Mouse (Mus musculus): Measurements from ENCODE around the gene Adipoq.
"Not testable (repeated sequence)": the region's sequence is repeated elsewhere in the genome, so short reads cannot be mapped to it uniquely, and the experiment has no call there.

Gene Adipoq

GRCm38 (mm10) chr16:23146280-23146679 is at the start of gene Adipoq:
Adipoq (plus strand) TSS chr16:23146536.
- in situ Hi-C loops (cut with MboI, MseI) = loop anchor here (5.0 kb wide), 3 partner anchors 41 to 274 kb away; partner anchors contain the start of gene St6gal1

GRCm38 (mm10) chr16:23096886-23097285 is 49.5 kb upstream of the Adipoq start:
- in situ Hi-C loops (cut with MboI, MseI) = not testable (repeated sequence)

- in situ Hi-C loops (cut with MboI, MseI) = not testable (repeated sequence)
These were observed 48.8 kb upstream of the Adipoq start for GRCm38 (mm10) chr16:23097290-23098104.

- in situ Hi-C loops (cut with MboI, MseI) = not testable (repeated sequence)
These were observed 48.3 kb upstream of the Adipoq start for GRCm38 (mm10) chr16:23098105-23098452.

DNA sequence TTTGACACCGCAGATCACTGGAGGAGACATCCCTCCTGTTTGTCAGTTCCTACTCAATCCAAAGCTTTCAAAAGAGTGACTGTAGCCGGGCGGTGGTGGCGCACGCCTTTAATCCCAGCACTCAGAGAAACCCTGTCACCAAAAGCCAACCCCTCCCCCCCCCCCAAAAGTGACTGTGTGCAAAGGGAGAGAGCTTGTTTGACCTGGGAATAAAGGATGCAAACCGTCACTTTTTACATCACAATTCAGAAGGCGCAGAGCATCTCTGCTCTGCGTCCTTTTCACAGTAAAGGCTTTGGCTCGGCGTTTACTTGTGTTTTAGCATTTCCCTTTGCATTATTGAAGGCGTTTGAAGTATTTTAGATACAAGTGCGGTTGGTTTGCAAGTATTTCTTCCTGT is 46.7 kb upstream of the Adipoq start:
- in situ Hi-C loops (cut with MboI, MseI) = no loop called here

- in situ Hi-C loops (cut with MboI, MseI) = no loop called here
These were observed 46.2 kb upstream of the Adipoq start for GRCm38 (mm10) chr16:23100099-23100575.

GRCm38 (mm10) chr16:23100613-23101012 is 45.7 kb upstream of the Adipoq start:
- in situ Hi-C loops (cut with MboI, MseI) = no loop called here

DNA sequence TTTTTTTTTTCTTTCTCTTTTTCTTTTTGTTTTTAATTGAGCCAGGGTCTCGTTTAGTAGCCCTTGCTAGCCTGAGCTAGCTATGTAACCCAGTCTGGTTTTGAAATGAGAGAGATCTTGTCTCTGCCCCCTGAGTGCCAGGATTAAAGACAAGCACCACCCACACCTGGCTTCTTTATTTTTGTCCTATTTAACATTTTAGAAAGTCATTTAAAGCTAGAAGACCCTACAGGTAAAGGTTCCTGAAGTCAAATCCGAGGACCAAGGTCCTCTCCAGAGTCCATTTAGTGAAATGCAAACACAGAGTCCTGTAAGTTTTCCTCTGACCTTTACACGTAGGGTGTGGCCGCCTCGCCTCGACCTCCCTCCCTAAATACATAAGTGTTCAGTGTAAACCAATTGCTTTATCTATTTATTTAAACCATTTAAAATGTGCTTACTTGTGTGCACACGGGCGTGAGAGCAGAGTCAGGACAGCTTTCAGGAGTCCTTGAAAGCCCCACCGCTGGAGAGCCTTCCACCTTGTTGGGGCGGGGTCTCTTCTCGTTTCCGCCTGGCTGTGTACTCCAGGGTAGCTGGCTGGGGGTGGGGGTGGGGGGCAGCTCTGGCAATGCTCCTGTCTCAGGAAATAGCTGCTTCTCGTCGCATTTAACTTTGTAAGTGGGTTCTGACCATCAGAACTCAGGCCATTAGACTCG is 43.8 kb upstream of the Adipoq start:
- in situ Hi-C loops (cut with MboI, MseI) = no loop called here

- in situ Hi-C loops (cut with MboI, MseI) = no loop called here
These were observed 43.1 kb upstream of the Adipoq start for GRCm38 (mm10) chr16:23103038-23103745.

DNA sequence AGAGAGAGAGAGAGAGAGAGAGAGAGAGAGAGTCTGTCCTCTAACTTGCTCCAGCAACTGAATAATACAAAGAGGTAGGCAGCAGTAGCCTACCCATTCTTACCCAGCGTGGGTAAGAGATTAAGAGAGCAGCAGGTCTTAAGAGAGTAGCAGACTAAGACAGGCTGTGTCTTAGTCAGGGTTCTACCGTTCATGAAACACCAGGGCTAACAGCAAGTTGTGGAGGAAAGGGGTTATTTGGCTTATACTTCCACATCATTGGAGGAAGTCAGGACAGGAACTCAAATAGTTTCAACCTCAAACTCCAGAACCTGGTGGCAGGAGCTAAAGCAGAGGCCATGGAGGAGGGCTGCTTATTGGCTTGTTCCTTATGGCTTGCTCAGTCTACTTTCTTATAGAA is 42.5 kb upstream of the Adipoq start:
- in situ Hi-C loops (cut with MboI, MseI) = no loop called here

GRCm38 (mm10) chr16:23106121-23106520 is 40.2 kb upstream of the Adipoq start:
- in situ Hi-C loops (cut with MboI, MseI) = no loop called here

DNA sequence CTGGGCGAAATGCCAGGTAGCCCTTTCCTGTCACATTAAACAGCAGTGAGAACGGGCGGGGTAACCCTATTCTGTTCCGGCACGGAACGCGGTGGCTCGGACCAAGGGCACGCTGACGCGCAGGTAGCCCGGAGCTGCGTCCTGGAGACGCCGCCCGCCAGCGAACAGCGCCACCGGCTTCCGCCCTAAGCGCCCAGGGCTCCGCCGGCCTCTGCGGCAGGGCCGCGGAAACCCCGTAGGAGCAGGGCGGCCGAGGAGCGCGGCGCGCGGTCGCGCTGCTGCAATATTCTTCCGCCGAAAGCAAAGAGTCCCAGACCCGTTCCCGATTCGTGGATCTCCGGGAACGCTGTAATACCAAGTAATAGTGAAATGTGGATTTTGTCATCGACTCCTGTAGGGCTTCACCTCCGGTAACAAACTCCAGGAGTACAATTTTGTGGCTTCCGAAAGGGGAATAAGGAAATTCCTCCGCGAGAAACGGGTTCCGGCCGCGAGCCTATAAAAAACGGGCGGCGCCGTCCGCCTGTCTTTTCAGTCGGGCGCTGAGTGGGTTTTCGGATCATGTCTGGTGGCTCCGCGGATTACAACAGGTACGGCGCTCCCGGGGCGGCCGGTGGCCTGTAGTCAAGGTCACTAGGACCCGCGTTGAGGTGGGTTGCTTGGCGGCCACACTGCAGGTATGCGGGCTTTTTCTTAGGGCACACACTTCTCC is 38.9 kb upstream of the Adipoq start, which contains the start of gene Eif4a2:
Eif4a2 (plus strand) TSS at position 214 of the 712 bp plus-strand sequence.
- in situ Hi-C loops (cut with MboI, MseI) = no loop called here

DNA sequence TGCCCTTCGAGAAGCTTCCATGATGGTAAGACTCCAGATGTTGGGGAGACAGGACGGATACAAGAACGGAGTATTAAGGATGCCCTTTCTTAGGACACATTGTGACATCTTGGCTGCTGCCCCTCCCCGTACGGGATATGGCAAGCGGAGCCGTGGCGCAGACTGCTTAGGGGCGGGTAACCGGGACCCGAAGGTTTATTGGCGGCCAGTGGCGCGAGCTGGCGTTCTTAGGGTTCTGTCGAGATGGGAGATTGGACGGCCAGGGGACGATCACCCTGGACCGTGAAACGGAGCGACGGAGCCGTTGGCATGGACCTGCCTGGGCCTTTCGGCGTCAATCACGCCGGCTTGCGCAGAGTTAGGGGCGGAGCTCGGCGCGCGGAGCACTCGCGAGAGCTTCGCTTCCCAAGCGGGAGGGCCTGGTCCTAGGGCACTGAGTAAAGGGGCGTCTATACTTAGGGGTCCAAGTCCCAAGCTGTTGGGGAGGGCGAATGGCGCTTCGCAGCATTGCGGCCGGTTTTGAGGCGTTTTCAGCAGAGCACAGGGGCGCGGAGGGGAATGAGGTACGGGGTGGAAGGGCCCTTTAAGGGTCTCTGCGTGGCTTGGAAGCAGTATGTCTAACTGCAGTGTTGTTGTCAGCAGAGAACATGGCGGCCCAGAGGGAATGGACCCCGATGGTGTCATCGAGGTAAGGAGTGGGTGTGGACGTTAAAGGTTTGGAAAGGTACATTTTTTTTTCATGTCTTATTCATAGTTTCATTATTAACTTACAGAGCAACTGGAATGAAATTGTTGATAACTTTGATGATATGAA is 38.2 kb upstream of the Adipoq start:
- in situ Hi-C loops (cut with MboI, MseI) = no loop called here

DNA sequence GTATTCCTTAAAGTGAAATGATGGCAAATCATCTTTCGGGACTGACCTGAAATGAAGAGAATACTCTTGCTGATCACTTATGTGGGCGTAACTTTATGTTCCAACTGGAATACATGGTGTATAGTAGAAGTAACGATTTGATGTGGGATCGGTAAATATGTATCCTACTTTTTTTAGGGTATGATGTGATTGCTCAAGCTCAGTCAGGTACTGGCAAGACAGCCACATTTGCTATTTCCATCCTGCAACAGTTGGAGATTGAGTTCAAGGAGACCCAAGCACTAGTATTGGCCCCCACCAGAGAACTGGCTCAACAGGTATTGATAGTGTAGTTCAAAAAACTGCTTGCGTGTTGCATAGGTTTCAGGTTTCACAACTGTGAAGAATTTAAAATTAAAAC is 37.4 kb upstream of the Adipoq start:
- in situ Hi-C loops (cut with MboI, MseI) = no loop called here

DNA sequence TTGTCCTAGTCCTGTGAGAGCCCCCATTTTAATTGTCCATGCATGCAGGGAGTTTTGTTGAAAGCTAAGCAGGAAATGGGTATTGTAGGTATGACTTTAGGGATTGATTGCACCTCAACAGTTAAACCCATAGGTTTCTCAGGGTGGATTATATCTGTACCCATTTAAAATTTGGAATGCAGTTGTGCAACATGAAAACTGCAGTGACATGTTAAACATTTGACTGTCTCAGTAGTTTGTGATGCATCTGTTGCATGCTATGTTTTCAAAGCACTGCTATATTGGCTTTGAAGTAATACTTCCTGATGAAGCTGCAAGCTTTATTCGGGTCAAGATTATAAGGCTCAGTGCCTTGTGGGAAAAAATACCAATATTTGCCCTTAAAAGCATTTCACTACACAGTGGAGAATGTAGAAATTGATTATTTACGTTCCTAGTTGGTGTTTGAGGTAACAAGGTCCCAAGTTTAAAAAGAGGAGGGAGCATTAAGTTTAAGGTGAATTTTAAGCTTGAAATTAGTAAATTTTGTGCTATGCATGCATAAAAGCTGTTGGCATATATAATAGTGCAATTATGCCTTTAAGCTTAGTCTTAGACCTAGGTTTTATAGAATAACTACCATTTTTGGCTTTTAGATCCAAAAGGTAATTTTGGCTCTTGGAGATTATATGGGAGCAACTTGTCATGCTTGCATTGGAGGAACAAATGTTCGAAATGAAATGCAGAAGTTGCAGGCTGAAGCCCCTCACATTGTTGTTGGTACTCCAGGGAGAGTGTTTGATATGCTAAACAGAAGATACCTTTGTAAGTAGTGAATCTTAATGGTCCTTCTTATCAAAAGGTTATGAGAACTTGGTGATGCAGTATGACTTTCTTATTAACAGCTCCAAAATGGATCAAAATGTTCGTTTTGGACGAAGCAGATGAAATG is 36.7 kb upstream of the Adipoq start:
- in situ Hi-C loops (cut with MboI, MseI) = loop anchor here (10.0 kb wide), 1 partner anchor 865 kb away; no protein-coding TSS in a partner anchor

DNA sequence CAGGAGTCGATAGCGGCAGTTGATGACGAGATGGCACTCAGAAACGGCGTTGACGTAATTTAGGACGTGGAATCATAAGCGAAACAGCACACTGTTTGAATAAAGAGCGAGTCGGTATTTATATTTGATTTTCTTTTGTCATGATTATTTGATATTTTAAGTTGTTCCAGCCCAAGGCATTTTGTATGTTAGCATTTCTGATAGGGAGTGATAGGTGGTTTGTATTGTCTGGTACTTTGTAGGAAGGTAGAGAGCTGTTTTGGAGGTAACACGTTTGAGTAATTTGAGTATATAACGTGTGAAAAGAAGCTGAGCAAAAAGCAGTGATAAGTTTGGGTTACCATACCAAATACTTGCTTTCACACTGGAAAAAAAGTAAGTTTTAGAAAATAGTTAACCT is 34.0 kb upstream of the Adipoq start:
- in situ Hi-C loops (cut with MboI, MseI) = loop anchor here (10.0 kb wide), 1 partner anchor 868 kb away; no protein-coding TSS in a partner anchor

- in situ Hi-C loops (cut with MboI, MseI) = loop anchor here (10.0 kb wide), 1 partner anchor 868 kb away; no protein-coding TSS in a partner anchor
These were observed 33.4 kb upstream of the Adipoq start for GRCm38 (mm10) chr16:23112861-23113435.

DNA sequence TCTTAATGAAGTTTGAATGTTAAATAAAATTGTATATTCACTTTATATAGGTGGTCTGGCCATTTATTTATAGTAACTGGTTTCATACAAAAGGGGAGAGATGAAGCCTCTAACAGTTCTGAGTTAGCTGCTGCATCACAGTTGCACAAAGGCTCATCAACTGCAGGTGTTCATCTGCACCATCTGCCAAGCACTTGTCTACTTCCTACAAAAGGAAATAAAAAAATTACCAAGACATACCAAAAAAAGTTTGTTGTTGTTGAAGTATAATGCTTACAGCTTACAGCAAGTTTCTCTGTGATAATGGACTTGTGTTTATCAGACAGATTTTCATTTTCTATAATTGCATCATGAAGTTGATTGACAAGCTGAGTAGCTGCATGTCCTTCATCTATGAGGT is 32.4 kb upstream of the Adipoq start:
- in situ Hi-C loops (cut with MboI, MseI) = loop anchor here (10.0 kb wide), 1 partner anchor 869 kb away; no protein-coding TSS in a partner anchor
